Mouse (Mus musculus) Patski (cell line): Measurements from ENCODE around the gene Tff1. TPM values are rescaled to one million over a fixed set of nuclear protein-coding genes. Genes with fewer than 3 reads are reported as not detected.

Experiments used
- ATAC-seq: fragments of 100-300 bp; one replicate; pipeline ENCODE4 v1.8.0; 2021
- CTCF ChIA-PET: fragments of 350-600 bp; sonication (Branson Sonifier 250); formaldehyde crosslinking; loops from one replicate; lab custom pipeline; 2022; ENCODE audit warnings: inconsistent platforms; lab: Charles Lee
- POLR2A ChIA-PET: fragments of 350-600 bp; sonication (Branson Sonifier 250); formaldehyde crosslinking; loops from one replicate; lab custom pipeline; 2022; ENCODE audit warnings: antibody characterized with exemption, inconsistent platforms; lab: Charles Lee
- DNase-seq: peaks from one replicate; pipeline ENCODE4 v3.0.0-alpha.2; 2011; ENCODE audit warnings: low read depth, low spot score
- H3K27me3 ChIP-seq: fragments of 371-371 bp; one replicate; pipeline ENCODE4 v1.5.1; 2021
- CTCF ChIP-seq: fragments of 100-300 bp; IDR thresholded peaks from one replicate; pipeline ENCODE4 v1.5.1; 2021
- in situ Hi-C: fragments of 300-500 bp; cut with MboI; formaldehyde crosslinking; loops from 3 replicates; pipeline ENCODE4 v1.11.1; 2018; ENCODE audit warnings: low pct_unique_long_range_greater_than_20kb, mixed read lengths
- polyA plus RNA-seq: library from polyadenylated mRNA; unstranded; gene quantifications from one replicate; pipeline ENCODE4 v1.2.3, GENCODE M21; 2021

Tff1 gene
- polyA plus RNA-seq, 1 experiment from 2014 or later, result not detected

GRCm38 (mm10) chr17:31133776-31134175 is 31.3 kb downstream of the Tff1 start:
- no peak for TF ChIP-seq CTCF
- ATAC-seq (no peak), DNase-seq (no peak)
- ChIA-PET CTCF (no interaction called here), POLR2A (no interaction called here)
- peaks cover 2% of the 10 kb centered on the region for H3K27me3 ChIP-seq
- in situ Hi-C loops, result loop anchor here (10.0 kb wide), 1 partner anchor 351 kb away; no protein-coding TSS in a partner anchor

- in situ Hi-C loops, result loop anchor here (10.0 kb wide), 1 partner anchor 353 kb away; no protein-coding TSS in a partner anchor
- TF ChIP-seq CTCF, result no peak
- ChIA-PET POLR2A (no interaction called here), CTCF (no interaction called here)
- DNase-seq, result no peak
- ATAC-seq, result no peak
- H3K27me3 ChIP-seq, result peaks cover 2% of the 10 kb centered on the region
Measured at GRCm38 (mm10) chr17:31131269-31131821, 33.7 kb downstream of the Tff1 start.

- in situ Hi-C loops, result no loop called here
- ChIA-PET POLR2A (no interaction called here), CTCF (no interaction called here)
- peaks cover 2% of the 10 kb centered on the region for H3K27me3 ChIP-seq
- TF ChIP-seq CTCF, result no peak
- ATAC-seq, result no peak
- no peak for DNase-seq
Measured at GRCm38 (mm10) chr17:31129452-31129851, 35.6 kb downstream of the Tff1 start, which contains the start of gene Tff3. Gene Tff3, minus strand, starts transcription at chr17:31129646.

GRCm38 (mm10) chr17:31128708-31129318 is 36.3 kb downstream of the Tff1 start:
- in situ Hi-C loops, result no loop called here
- no peak for ATAC-seq
- no peaks in the 10 kb centered on the region for H3K27me3 ChIP-seq
- POLR2A ChIA-PET, result no interaction called here
- DNase-seq, result no peak
- TF ChIP-seq CTCF, result no peak
- CTCF ChIA-PET, result no interaction called here

GRCm38 (mm10) chr17:31125548-31126266 is 39.4 kb downstream of the Tff1 start:
- no peak for TF ChIP-seq CTCF
- peaks cover 7% of the 10 kb centered on the region for H3K27me3 ChIP-seq
- in situ Hi-C loops, result no loop called here
- POLR2A ChIA-PET, result no interaction called here
- CTCF ChIA-PET, result no interaction called here
- ATAC-seq, result no peak
- no peak for DNase-seq

- in situ Hi-C loops, result loop anchor here (5.0 kb wide), 1 partner anchor 110 kb away; no protein-coding TSS in a partner anchor
- TF ChIP-seq CTCF, result peak; percentile 76
- ChIA-PET CTCF (interaction anchor here (1.0 kb wide), 2 partner anchors 10 to 37 kb away, joined by 3 read pairs; no protein-coding TSS in a partner anchor), POLR2A (no interaction called here)
- peaks cover 7% of the 10 kb centered on the region for H3K27me3 ChIP-seq
- no peak for DNase-seq
- no peak for ATAC-seq
Measured at GRCm38 (mm10) chr17:31121975-31122374, 43.1 kb downstream of the Tff1 start.

GRCm38 (mm10) chr17:31119429-31119828 is 45.6 kb downstream of the Tff1 start:
- TF ChIP-seq CTCF, result no peak
- ATAC-seq (no peak), DNase-seq (no peak)
- CTCF ChIA-PET, result interaction anchor here (0.8 to 1.1 kb wide), 2 partner anchors 13 to 30 kb away, joined by 4 to 6 read pairs; no protein-coding TSS in a partner anchor
- H3K27me3 ChIP-seq, result peaks cover 18% of the 10 kb centered on the region
- POLR2A ChIA-PET, result no interaction called here
- in situ Hi-C loops, result no loop called here

GRCm38 (mm10) chr17:31117946-31118345 is 47.1 kb downstream of the Tff1 start:
- CTCF ChIA-PET, result interaction anchor here (1.4 kb wide), 1 partner anchor 74 kb away, joined by 3 read pairs; no protein-coding TSS in a partner anchor
- TF ChIP-seq CTCF, result no peak
- DNase-seq (no peak), ATAC-seq (no peak)
- in situ Hi-C loops, result no loop called here
- POLR2A ChIA-PET, result no interaction called here
- H3K27me3 ChIP-seq, result peaks cover 28% of the 10 kb centered on the region

- in situ Hi-C loops, result no loop called here
- ChIA-PET POLR2A (no interaction called here), CTCF (no interaction called here)
- DNase-seq, result no peak
- ATAC-seq, result no peak
- no peak for TF ChIP-seq CTCF
- peaks cover 21% of the 10 kb centered on the region for H3K27me3 ChIP-seq
Measured at GRCm38 (mm10) chr17:31116063-31116462, 49.0 kb downstream of the Tff1 start.

- TF ChIP-seq CTCF, result no peak
- no peak for ATAC-seq
- CTCF ChIA-PET, result no interaction called here
- POLR2A ChIA-PET, result no interaction called here
- no peak for DNase-seq
- peaks cover 21% of the 10 kb centered on the region for H3K27me3 ChIP-seq
- in situ Hi-C loops, result no loop called here
Measured at GRCm38 (mm10) chr17:31113191-31113856, 51.8 kb downstream of the Tff1 start.

Other genes starting within 250 kb of the Tff1 start
- not detected for gene Umodl1, start 210.6 kb downstream of the Tff1 start, polyA plus RNA-seq
- gene Abcg1, start 107.6 kb downstream of the Tff1 start, polyA plus RNA-seq, result 0.01 TPM
- gene Tff3, start 35.6 kb downstream of the Tff1 start, polyA plus RNA-seq, result not detected
- gene Tff2, start 21.0 kb downstream of the Tff1 start, polyA plus RNA-seq, result not detected
- not detected for gene Tmprss3, start 33.7 kb upstream of the Tff1 start, polyA plus RNA-seq
- gene Ubash3a, start 42.6 kb upstream of the Tff1 start, polyA plus RNA-seq, result 0.01 TPM
- 3.1 TPM for gene Rsph1, start 112.1 kb upstream of the Tff1 start, polyA plus RNA-seq
- 4.5 TPM for gene Slc37a1, start 121.5 kb upstream of the Tff1 start, polyA plus RNA-seq
- gene Pde9a, start 220.9 kb upstream of the Tff1 start, polyA plus RNA-seq, result not detected